8 mouse cellular contexts compared by ENCODE assay signal in genomic region chr3:87960586-87961191, GRCm38 (mm10). TPM values are rescaled to one million over a fixed set of nuclear protein-coding genes. Genes with fewer than 3 reads are reported as not detected.
DNase-seq lines count a peak whose midpoint lies in the region; ATAC-seq lines count a peak whose summit lies in the region.

No protein-coding gene starts in this region.

- peak; percentile 91 for DNase-seq in adipocyte (ENCODE audit: low spot score)
- peak; percentile 97 for DNase-seq in embryo, embryonic 10 days (ENCODE audit: low spot score)
- DNase-seq in gastrocnemius, postnatal 10 days: peak; percentile 87
- DNase-seq in left cerebral cortex, adult 9 months (ENCODE audit: low spot score in 2 of 2): peak; percentile 31 to 80
- peak; percentile 92 for DNase-seq in right cerebral cortex, postnatal 10 days (ENCODE audit: low spot score in 2 of 2)
- peak; percentile 91 for DNase-seq in urinary bladder, postnatal 14 days (ENCODE audit: low spot score)

- peak; percentile 96 for ATAC-seq in inflammation-experienced regulatory T-cells, adult 6 months
- ATAC-seq in megakaryocyte progenitor cell, adult 5-6 weeks (replicated peaks; ENCODE audit: poor library complexity): peak; percentile 99

RNA-seq across cellular contexts. Expression of gene Nes, which starts 10.2 kb away (rescaled TPM):
- total RNA-seq in gastrocnemius, postnatal 10 days (2021): 10 to 100 TPM; 72.4 to 87.7 TPM
- not detected for polyA plus RNA-seq in inflammation-experienced regulatory T-cells, adult 6 months (2017; shearing (Covaris generic))
- total RNA-seq in megakaryocyte progenitor cell, adult 5-6 weeks (2015): 0.02 TPM in 1 of 2 replicates, not detected in the other
- 0.20 TPM in 1 of 2 replicates, not detected in the other for total RNA-seq in megakaryocyte progenitor cell, adult 5-6 weeks (2017)

RNA-seq across cellular contexts. Expression of gene Crabp2, which starts 12.2 kb away (rescaled TPM):
- total RNA-seq in gastrocnemius, postnatal 10 days (2021): 1 to 10 TPM in 1 of 2 experiments, under 1 TPM in 1; 0.96 to 1.1 TPM
- polyA plus RNA-seq in inflammation-experienced regulatory T-cells, adult 6 months (2017; shearing (Covaris generic)): not detected
- total RNA-seq in megakaryocyte progenitor cell, adult 5-6 weeks (2015): not detected in 2 replicates
- not detected in 2 replicates for total RNA-seq in megakaryocyte progenitor cell, adult 5-6 weeks (2017)

RNA-seq across cellular contexts. Expression of gene Rrnad1, which starts 30.2 kb away (rescaled TPM):
- total RNA-seq in gastrocnemius, postnatal 10 days (2021): 1 to 10 TPM; 4.8 to 7.0 TPM
- polyA plus RNA-seq in inflammation-experienced regulatory T-cells, adult 6 months (2017; shearing (Covaris generic)): 10 to 100 TPM; 19.5 to 30.1 (median 28.6) TPM
- 10.3 and 11.1 TPM in 2 replicates for total RNA-seq in megakaryocyte progenitor cell, adult 5-6 weeks (2015)
- total RNA-seq in megakaryocyte progenitor cell, adult 5-6 weeks (2017): 13.2 and 16.2 TPM in 2 replicates

RNA-seq across cellular contexts. Expression of gene Isg20l2, which starts 30.6 kb away (rescaled TPM):
- total RNA-seq in gastrocnemius, postnatal 10 days (2021): 10 to 100 TPM; 10.7 to 15.0 TPM
- 10 to 100 TPM; 14.2 to 17.9 (median 16.4) TPM for polyA plus RNA-seq in inflammation-experienced regulatory T-cells, adult 6 months (2017; shearing (Covaris generic))
- 45.2 and 51.0 TPM in 2 replicates for total RNA-seq in megakaryocyte progenitor cell, adult 5-6 weeks (2015)
- 41.1 and 51.0 TPM in 2 replicates for total RNA-seq in megakaryocyte progenitor cell, adult 5-6 weeks (2017)

RNA-seq across cellular contexts. Expression of gene Bcan, which starts 39.3 kb away (rescaled TPM):
- total RNA-seq in gastrocnemius, postnatal 10 days (2021): 1 to 10 TPM in 1 of 2 experiments, under 1 TPM in 1; 0.61 to 1.9 TPM
- not detected for polyA plus RNA-seq in inflammation-experienced regulatory T-cells, adult 6 months (2017; shearing (Covaris generic))
- total RNA-seq in megakaryocyte progenitor cell, adult 5-6 weeks (2015): not detected in 2 replicates
- not detected in 2 replicates for total RNA-seq in megakaryocyte progenitor cell, adult 5-6 weeks (2017)

Comparison
In these comparisons a context has a peak if more than half of its experiments do, and no peak if none do; other contexts are left out.
1. Peak in every context shown above with its lines: DNase-seq and ATAC-seq.
2. RNA of gene Nes, which starts 10.2 kb away (total RNA-seq): 72.4 to 87.7 TPM in gastrocnemius, postnatal 10 days; 0.02 to 0.20 TPM in megakaryocyte progenitor cell, adult 5-6 weeks; every median in the first group is over 10 times any median in the second.